Mouse (Mus musculus) bone marrow, adult 2 months (tissue): Measurements from ENCODE around the gene Htra2.

Experiments
- CTCF ChIP-seq: fragments of 200-500 bp; IDR thresholded peaks from 2 replicates; pipeline ENCODE4 v1.5.1; 2011; ENCODE audit warnings: low read length, control low read depth; ENCODE audit not compliant: control insufficient read depth, insufficient read depth
- POLR2A ChIP-seq: fragments of 200-500 bp; IDR thresholded peaks from 2 replicates; pipeline ENCODE4 v1.6.1; 2011; ENCODE audit warnings: low read depth, mild to moderate bottlenecking, control low read depth, low read length, borderline replicate concordance; ENCODE audit not compliant: control insufficient read depth

GRCm38 (mm10) chr6:83043993-83044392, 11.1 kb downstream of the Htra2 start:
- no peak for TF ChIP-seq CTCF
- no peak for TF ChIP-seq POLR2A
